Mouse (Mus musculus) heart, adult 2 months (tissue): ENCODE results near the gene Clcn3. TPM values are rescaled to one million over a fixed set of nuclear protein-coding genes. Genes with fewer than 3 reads are reported as not detected.

Experiments
- DNase-seq, 2 experiments: peaks; one replicate each; pipeline ENCODE4 v3.0.0; 2021
- H3K27ac ChIP-seq: fragments of 200-600 bp; 2 replicates; pipeline ENCODE4 v1.8.1; 2022
- H3K27me3 ChIP-seq: fragments of 200-500 bp; 2 replicates; pipeline ENCODE4 v1.6.1; 2012; ENCODE audit warnings: mild to moderate bottlenecking, low read length, inconsistent platforms, mixed read lengths; ENCODE audit not compliant: control insufficient read depth, insufficient read depth
- H3K36me3 ChIP-seq: fragments of 200-500 bp; 2 replicates; pipeline ENCODE4 v1.6.1; 2012; ENCODE audit warnings: low read length, inconsistent platforms; ENCODE audit not compliant: control insufficient read depth, insufficient read depth
- H3K4me1 ChIP-seq: fragments of 200-500 bp; 2 replicates; pipeline ENCODE4 v1.6.1; 2011; ENCODE audit warnings: low read length; ENCODE audit not compliant: control insufficient read depth, insufficient read depth
- H3K4me3 ChIP-seq: fragments of 200-600 bp; 2 replicates; pipeline ENCODE4 v1.8.1; 2022
- H3K79me2 ChIP-seq: fragments of 200-500 bp; replicated peaks from 2 replicates; pipeline ENCODE4 v1.6.1; 2012; ENCODE audit warnings: mild to moderate bottlenecking, inconsistent platforms, low read length, moderate library complexity, mixed read lengths; ENCODE audit not compliant: control insufficient read depth, insufficient read depth
- H3K9ac ChIP-seq: fragments of 200-500 bp; 2 replicates; pipeline ENCODE4 v1.6.1; 2012; ENCODE audit warnings: low read depth, mild to moderate bottlenecking, control low read depth, inconsistent platforms, low read length, mixed read lengths
- CTCF ChIP-seq: fragments of 200-600 bp; IDR thresholded peaks from 2 replicates; pipeline ENCODE4 v1.8.1; 2022; ENCODE audit warnings: antibody characterized with exemption, mild to moderate bottlenecking, moderate library complexity
- EP300 ChIP-seq: fragments of 200-500 bp; IDR thresholded peaks from 2 replicates; pipeline ENCODE4 v1.6.1; 2011; ENCODE audit warnings: low read depth, low read length, control low read depth; ENCODE audit not compliant: insufficient read depth
- POLR2A ChIP-seq: fragments of 200-500 bp; IDR thresholded peaks from 2 replicates; pipeline ENCODE4 v1.6.1; 2011; ENCODE audit warnings: mild to moderate bottlenecking, low read depth, low read length, control low read depth; ENCODE audit not compliant: insufficient read depth
- WGBS: fragments of 180-500 bp; shearing (Covaris S2); methylation state at CpG from one replicate; pipeline ENCODE4 v1.1.7; 2018; 5-methylcytosine and 5-hydroxymethylcytosine counted together
- intact Hi-C: fragments of 180-260 bp; cut with DNase I; formaldehyde crosslinking; loops from one replicate; pipeline ENCODE4 v1.15.1; 2025
- polyA plus RNA-seq: library from polyadenylated mRNA; depleted of rRNA; stranded (reverse); fragments of >200 nt; gene quantifications from 2 replicates; pipeline ENCODE4 v1.2.3, GENCODE M21; 2012
- total RNA-seq, 2 experiments: library from RNA; stranded (reverse); gene quantifications; 2 replicates each; pipeline ENCODE4 v1.2.3; 2021

The Clcn3 gene
- total and polyA plus RNA-seq, 3 experiments = 10.1 to 33.6 (median 27.6) TPM

- intact Hi-C loops = loop anchor here (5.0 to 10.0 kb wide), 3 partner anchors 241 to 504 kb away; partner anchors contain the start of genes Cbr4, Mfap3l and Sh3rf1
- no peaks in the 10 kb centered on the region for H3K27me3 ChIP-seq
- H3K79me2 ChIP-seq = no peaks in the 10 kb centered on the region; the same call in 1 of the 2 replicates
- peak; percentile 69 to 72 for DNase-seq
- peaks cover 2% of the 10 kb centered on the region; the same call in 1 of the 2 replicates for H3K4me1 ChIP-seq
- no peak for TF ChIP-seq POLR2A
- 0 out of 2 replicates have a peak, but pooled peaks have one; percentile 13 for TF ChIP-seq EP300
- peak; percentile 75 for TF ChIP-seq CTCF
- 4% methylated on average over 9 of the region's 9 CpGs for WGBS
- peak overlapping the region; percentile 83 for H3K27ac ChIP-seq
- peak overlapping the region; percentile 73 for H3K9ac ChIP-seq
- H3K36me3 ChIP-seq = peaks cover 2% of the 10 kb centered on the region
- H3K4me3 ChIP-seq = peak overlapping the region; percentile 63
These were observed 584 bp upstream of the Clcn3 start for GRCm38 (mm10) chr8:60983688-60984079.

DNA sequence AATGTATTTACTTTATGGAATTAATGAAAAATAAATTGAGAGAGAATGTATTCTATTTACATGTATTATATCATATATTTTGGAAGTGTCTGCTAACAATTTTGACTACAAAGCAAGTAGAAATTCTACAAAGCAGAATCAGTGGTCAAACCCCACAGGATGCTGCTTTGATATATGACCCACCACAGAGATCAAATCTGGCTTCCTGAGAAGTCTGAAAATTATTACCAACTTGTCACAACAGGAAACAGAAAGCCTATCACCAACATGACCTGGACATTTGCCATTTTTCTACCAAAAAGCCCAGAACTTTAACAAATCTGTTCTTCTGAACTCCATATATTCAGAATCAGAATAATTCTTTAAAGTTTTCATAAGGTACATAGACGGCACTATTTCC, 1.7 kb downstream of the Clcn3 start:
- Histone ChIP-seq H3K79me2 (no peaks in the 10 kb centered on the region; the same call in 1 of the 2 replicates), H3K4me1 (peaks cover 2% of the 10 kb centered on the region; the same call in 1 of the 2 replicates), H3K9ac (no peak overlapping the region), H3K36me3 (peaks cover 2% of the 10 kb centered on the region), H3K4me3 (no peak overlapping the region), H3K27ac (no peak overlapping the region), H3K27me3 (no peaks in the 10 kb centered on the region)
- intact Hi-C loops = loop anchor here (5.0 to 10.0 kb wide), 3 partner anchors 243 to 506 kb away; partner anchors contain the start of genes Cbr4, Mfap3l and Sh3rf1
- no peak for DNase-seq
- WGBS = 26% methylated on average over 1 of the region's 1 CpGs
- TF ChIP-seq POLR2A (no peak), CTCF (no peak), EP300 (no peak)

DNA sequence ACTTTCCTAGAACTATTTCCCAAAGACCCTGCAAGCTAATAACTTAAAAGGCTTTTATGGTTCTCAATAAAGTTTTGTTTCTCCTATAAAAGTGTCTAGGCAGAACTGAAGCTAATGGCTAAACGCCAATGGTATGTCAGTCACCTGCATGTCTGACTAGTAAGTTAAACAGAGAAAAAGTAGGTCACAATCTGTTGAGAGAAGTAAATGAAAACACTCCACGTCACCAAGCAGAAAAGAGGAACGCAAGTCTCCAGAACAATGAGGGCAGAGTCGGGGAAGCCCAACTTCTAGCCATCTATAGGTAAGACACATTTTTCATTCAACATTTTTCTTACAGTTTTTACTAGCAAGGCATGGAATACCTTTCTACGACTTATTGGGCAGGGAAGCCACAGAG, 4.6 kb downstream of the Clcn3 start:
- intact Hi-C loops = no loop called here
- H3K9ac ChIP-seq = no peak overlapping the region
- H3K79me2 ChIP-seq = no peaks in the 10 kb centered on the region; the same call in 1 of the 2 replicates
- TF ChIP-seq CTCF (no peak), POLR2A (no peak), EP300 (no peak)
- WGBS = 71% methylated on average over 5 of the region's 5 CpGs
- peaks cover 2% of the 10 kb centered on the region for H3K36me3 ChIP-seq
- no peak overlapping the region for H3K4me3 ChIP-seq
- H3K4me1 ChIP-seq = peaks cover 2% of the 10 kb centered on the region; the same call in 1 of the 2 replicates
- DNase-seq = no peak
- no peak overlapping the region for H3K27ac ChIP-seq
- H3K27me3 ChIP-seq = no peaks in the 10 kb centered on the region

GRCm38 (mm10) chr8:60976818-60977217, 6.3 kb downstream of the Clcn3 start:
- H3K27me3 ChIP-seq = no peaks in the 10 kb centered on the region
- no peak for DNase-seq
- H3K27ac ChIP-seq = no peak overlapping the region
- H3K4me3 ChIP-seq = no peak overlapping the region
- no peak overlapping the region for H3K9ac ChIP-seq
- WGBS = 84% methylated on average over 9 of the region's 9 CpGs
- no peak for TF ChIP-seq EP300
- no peak for TF ChIP-seq POLR2A
- TF ChIP-seq CTCF = no peak
- H3K4me1 ChIP-seq = peaks cover 2% of the 10 kb centered on the region
- H3K79me2 ChIP-seq = no peaks in the 10 kb centered on the region; the same call in 1 of the 2 replicates
- peaks cover 4% of the 10 kb centered on the region for H3K36me3 ChIP-seq
- intact Hi-C loops = no loop called here

DNA sequence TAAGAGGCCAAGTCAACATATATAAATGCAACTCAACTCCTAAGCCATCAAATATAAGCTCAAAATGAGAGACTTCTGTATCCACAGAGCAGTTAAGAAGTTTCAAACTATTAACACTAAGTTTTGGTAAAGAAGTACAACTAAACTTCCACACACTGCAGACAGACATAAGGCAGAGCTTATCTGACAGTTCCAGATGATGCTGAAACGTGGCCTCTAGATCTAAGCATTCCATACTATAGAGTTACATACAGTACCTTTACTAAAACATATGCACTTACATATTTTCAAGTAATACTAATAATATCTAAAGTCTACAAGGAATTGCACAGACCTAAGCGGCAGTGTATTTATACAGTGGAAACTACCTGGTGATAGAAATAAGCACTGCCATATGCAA, 8.3 kb downstream of the Clcn3 start:
- peaks cover 3% of the 10 kb centered on the region for H3K4me1 ChIP-seq
- no peak overlapping the region for H3K4me3 ChIP-seq
- WGBS = 80% methylated on average over 2 of the region's 2 CpGs
- H3K27ac ChIP-seq = no peak overlapping the region
- no peak overlapping the region for H3K9ac ChIP-seq
- TF ChIP-seq EP300 (no peak), CTCF (no peak)
- DNase-seq = no peak
- H3K79me2 ChIP-seq = no peaks in the 10 kb centered on the region; the same call in 1 of the 2 replicates
- H3K36me3 ChIP-seq = 0 out of 2 replicates have a peak, but pooled peaks cover 2% of the 10 kb centered on the region
- intact Hi-C loops = no loop called here
- H3K27me3 ChIP-seq = no peaks in the 10 kb centered on the region

- intact Hi-C loops = no loop called here
- no peak overlapping the region for H3K27ac ChIP-seq
- TF ChIP-seq CTCF = no peak
- no peak for TF ChIP-seq POLR2A
- no peak for TF ChIP-seq EP300
- peaks cover 4% of the 10 kb centered on the region for H3K4me1 ChIP-seq
- no peaks in the 10 kb centered on the region; the same call in none of the 2 replicates for H3K79me2 ChIP-seq
- DNase-seq = no peak
- WGBS = 46% methylated on average over 2 of the region's 2 CpGs
- no peak overlapping the region for H3K9ac ChIP-seq
- peaks cover 2% of the 10 kb centered on the region; the same call in 1 of the 2 replicates for H3K36me3 ChIP-seq
- H3K27me3 ChIP-seq = no peaks in the 10 kb centered on the region
- no peak overlapping the region for H3K4me3 ChIP-seq
These were observed 9.7 kb downstream of the Clcn3 start for GRCm38 (mm10) chr8:60973448-60973847.
